Mouse (Mus musculus): ENCODE results near the gene Telo2. TPM values are rescaled to one million over a fixed set of nuclear protein-coding genes. Genes with fewer than 3 reads are reported as not detected.

Gene Telo2
- polyA plus RNA-seq (2015; fragmentation: Nextera tagmentation; extraction: Ambion mirVana): 17.5 and 20.7 TPM in 2 replicates

DNA sequence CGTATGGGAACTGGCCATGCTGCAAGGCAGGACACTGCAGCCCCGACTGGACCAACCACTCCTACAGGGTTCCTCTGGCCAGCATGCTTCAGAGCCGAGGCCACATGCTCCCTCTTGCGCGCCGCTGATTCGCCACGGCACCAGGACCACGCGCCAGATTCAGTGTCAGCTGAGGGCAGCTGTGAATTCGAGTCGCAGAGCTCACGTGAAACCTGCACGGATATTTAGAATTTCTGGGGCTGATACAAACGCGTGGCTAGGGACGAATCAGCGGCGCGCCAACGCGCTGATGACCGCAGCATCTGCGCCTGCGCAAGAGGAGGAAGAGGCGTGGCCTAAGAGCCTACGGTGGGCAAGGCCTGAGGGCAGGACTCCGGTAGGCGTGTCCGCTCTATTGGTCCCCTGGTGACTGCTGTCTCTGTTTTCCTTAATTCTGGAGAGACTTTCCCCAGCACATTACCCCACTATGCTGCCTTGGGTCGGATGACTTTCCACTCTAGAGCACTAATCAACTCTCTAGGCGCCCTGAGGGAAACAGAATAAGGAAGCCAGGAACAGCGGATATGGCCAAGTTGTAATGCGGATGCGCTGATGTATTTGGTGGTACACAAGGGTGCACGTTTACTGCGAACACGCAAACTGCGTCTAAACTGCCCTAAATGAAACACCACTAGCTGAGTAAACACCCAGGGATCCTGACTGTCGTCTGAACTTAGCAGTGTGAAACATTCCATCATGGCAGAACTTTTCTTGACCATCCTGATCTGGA lies at the start of gene Telo2:
TSS of gene Telo2 (minus strand) at position 304 of the 769 bp plus-strand sequence.

DNA sequence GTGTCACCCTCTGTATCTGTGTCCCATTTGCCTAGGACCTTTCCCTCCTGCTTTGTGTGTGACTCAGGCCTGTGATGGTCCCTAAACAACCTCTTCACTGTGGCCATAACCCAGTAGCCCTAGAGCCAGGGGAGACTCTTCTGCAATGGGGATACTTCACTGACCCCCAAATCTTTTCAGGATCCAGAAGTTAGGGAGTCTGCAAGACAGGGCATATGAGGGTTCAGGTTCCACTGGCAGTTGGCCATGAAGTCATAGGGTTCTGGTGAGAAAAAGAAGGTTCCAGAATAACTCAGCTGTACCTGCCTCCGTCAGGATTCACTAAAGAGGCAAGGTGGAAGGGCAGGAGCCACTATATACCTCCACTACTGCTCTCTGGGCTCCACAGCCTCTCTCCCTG lies 46.4 kb upstream of the Telo2 start, which contains the start of gene Ccdc154:
TSS of gene Ccdc154 (plus strand) at position 301 of the 400 bp plus-strand sequence.

DNA sequence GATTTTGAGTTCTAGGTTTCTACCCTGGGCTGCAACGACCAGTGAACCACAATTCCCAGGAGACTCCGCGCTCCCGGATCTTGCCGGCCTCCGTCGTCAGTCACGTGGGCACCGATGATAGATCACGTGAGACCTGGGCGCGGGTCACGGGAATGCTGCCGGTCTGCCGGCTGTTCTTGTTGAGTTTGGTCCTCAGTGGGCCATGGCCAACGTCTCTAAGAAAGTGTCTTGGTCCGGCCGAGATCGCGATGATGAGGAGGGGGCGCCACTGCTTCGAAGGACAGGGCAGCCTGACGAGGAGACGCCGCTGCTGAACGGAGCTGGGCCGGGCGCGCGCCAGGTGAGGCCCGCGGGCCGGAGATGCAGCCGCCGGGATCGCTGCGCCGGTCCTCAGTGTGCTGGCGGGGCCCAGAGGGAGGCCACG lies 17.5 kb upstream of the Telo2 start, which contains the start of gene Clcn7:
TSS of gene Clcn7 (plus strand) at position 117 of the 424 bp plus-strand sequence.

DNA sequence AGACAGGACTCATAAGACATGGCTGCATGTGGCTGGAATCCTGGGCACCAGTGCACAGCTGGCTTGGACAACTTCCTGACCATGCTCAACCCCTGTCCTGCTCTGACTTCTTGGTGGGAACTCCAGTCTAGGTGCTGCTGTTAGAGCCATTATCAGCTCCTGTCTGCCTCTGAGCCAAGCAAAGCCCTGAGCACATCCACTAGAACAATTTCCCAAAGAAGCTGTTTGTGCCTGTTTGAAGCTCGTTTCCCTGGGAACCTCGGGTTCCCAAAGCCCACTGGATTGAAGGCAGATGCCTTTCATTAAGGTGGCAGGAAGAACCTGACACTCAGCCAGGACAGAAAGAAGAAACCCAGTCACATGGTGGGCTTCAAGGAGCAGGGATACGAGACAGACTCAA lies 4.6 kb upstream of the Telo2 start, which contains the start of gene Ptx4:
TSS of gene Ptx4 (plus strand) at position 355 of the 400 bp plus-strand sequence.

DNA sequence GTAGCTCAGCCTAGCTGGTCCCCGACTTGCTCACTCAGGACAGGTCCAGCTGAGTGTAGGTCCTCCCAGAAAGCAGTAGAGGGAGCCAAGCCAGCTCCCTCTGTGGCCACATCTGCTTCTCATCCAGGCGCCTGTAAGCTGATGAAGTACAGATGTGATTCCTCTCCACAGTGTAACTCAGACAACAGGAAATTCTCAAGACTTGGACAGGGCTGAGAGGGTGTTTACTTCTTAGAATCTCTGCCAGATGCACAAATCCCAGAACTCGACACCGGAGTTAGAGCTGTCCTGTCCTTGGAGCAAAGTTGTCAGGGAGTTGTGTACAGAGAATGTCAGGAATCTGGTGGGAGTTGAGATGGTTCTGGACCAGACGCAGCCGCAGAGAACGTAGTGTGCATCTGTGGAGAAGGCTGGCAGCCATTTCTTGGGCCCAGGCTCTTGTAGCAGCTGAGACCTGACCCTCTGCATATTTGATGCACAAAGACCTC lies 32.3 kb downstream of the Telo2 start, which contains the start of gene Tmem204:
TSS of gene Tmem204 (minus strand) at position 148 of the 488 bp plus-strand sequence.

Other genes starting within 250 kb of the Telo2 start
- 0.07 TPM in 1 of 2 replicates, not detected in the other for gene Igfals, start 250.0 kb downstream of the Telo2 start, polyA plus RNA-seq (2015; fragmentation: Nextera tagmentation; extraction: Ambion mirVana)
- 31.8 and 37.9 TPM in 2 replicates for gene Nubp2, start 229.6 kb downstream of the Telo2 start, polyA plus RNA-seq (2015; fragmentation: Nextera tagmentation; extraction: Ambion mirVana)
- gene Spsb3, start 229.3 kb downstream of the Telo2 start, polyA plus RNA-seq (2015; fragmentation: Nextera tagmentation; extraction: Ambion mirVana): 27.7 and 30.1 TPM in 2 replicates
- 18.3 and 18.8 TPM in 2 replicates for gene Eme2, start 220.9 kb downstream of the Telo2 start, polyA plus RNA-seq (2015; fragmentation: Nextera tagmentation; extraction: Ambion mirVana)
- gene Mrps34, start 220.9 kb downstream of the Telo2 start, polyA plus RNA-seq (2015; fragmentation: Nextera tagmentation; extraction: Ambion mirVana): 83.6 and 88.7 TPM in 2 replicates
- 35.4 and 36.2 TPM in 2 replicates for gene Nme3, start 219.5 kb downstream of the Telo2 start, polyA plus RNA-seq (2015; fragmentation: Nextera tagmentation; extraction: Ambion mirVana)
- 12.1 and 13.1 TPM in 2 replicates for gene Mapk8ip3, start 179.0 kb downstream of the Telo2 start, polyA plus RNA-seq (2015; fragmentation: Nextera tagmentation; extraction: Ambion mirVana)
- gene Jpt2, start 155.3 kb downstream of the Telo2 start, polyA plus RNA-seq (2015; fragmentation: Nextera tagmentation; extraction: Ambion mirVana): 51.5 and 66.2 TPM in 2 replicates
- 2.8 and 3.1 TPM in 2 replicates for gene Cramp1l, start 100.2 kb downstream of the Telo2 start, polyA plus RNA-seq (2015; fragmentation: Nextera tagmentation; extraction: Ambion mirVana)
- gene Ift140, start 99.9 kb downstream of the Telo2 start, polyA plus RNA-seq (2015; fragmentation: Nextera tagmentation; extraction: Ambion mirVana): 5.4 and 6.0 TPM in 2 replicates
- gene Tmem204, start 32.4 kb downstream of the Telo2 start, polyA plus RNA-seq (2015; fragmentation: Nextera tagmentation; extraction: Ambion mirVana): 21.2 and 24.3 TPM in 2 replicates
- not detected in 2 replicates for gene Ptx4, start 4.8 kb upstream of the Telo2 start, polyA plus RNA-seq (2015; fragmentation: Nextera tagmentation; extraction: Ambion mirVana)
- 15.0 and 15.7 TPM in 2 replicates for gene Clcn7, start 17.4 kb upstream of the Telo2 start, polyA plus RNA-seq (2015; fragmentation: Nextera tagmentation; extraction: Ambion mirVana)
- 0.16 TPM in 1 of 2 replicates, not detected in the other for gene Ccdc154, start 46.5 kb upstream of the Telo2 start, polyA plus RNA-seq (2015; fragmentation: Nextera tagmentation; extraction: Ambion mirVana)
- not detected in 2 replicates for gene Gm38655, start 59.5 kb upstream of the Telo2 start, polyA plus RNA-seq (2015; fragmentation: Nextera tagmentation; extraction: Ambion mirVana)
- 20.4 and 21.7 TPM in 2 replicates for gene BC003965, start 68.6 kb upstream of the Telo2 start, polyA plus RNA-seq (2015; fragmentation: Nextera tagmentation; extraction: Ambion mirVana)
- 3.7 and 3.9 TPM in 2 replicates for gene Unkl, start 72.4 kb upstream of the Telo2 start, polyA plus RNA-seq (2015; fragmentation: Nextera tagmentation; extraction: Ambion mirVana)
- 24.6 and 31.8 TPM in 2 replicates for gene Gnptg, start 124.2 kb upstream of the Telo2 start, polyA plus RNA-seq (2015; fragmentation: Nextera tagmentation; extraction: Ambion mirVana)
- 34.5 and 36.9 TPM in 2 replicates for gene Tsr3, start 124.2 kb upstream of the Telo2 start, polyA plus RNA-seq (2015; fragmentation: Nextera tagmentation; extraction: Ambion mirVana)
- 1.2 and 2.0 TPM in 2 replicates for gene Baiap3, start 140.4 kb upstream of the Telo2 start, polyA plus RNA-seq (2015; fragmentation: Nextera tagmentation; extraction: Ambion mirVana)
- gene Ube2i, start 158.7 kb upstream of the Telo2 start, polyA plus RNA-seq (2015; fragmentation: Nextera tagmentation; extraction: Ambion mirVana): 275 and 315 TPM in 2 replicates
- gene Prss34, start 182.4 kb upstream of the Telo2 start, polyA plus RNA-seq (2015; fragmentation: Nextera tagmentation; extraction: Ambion mirVana): 0.82 and 1.6 TPM in 2 replicates
- not detected in 2 replicates for gene Prss28, start 192.7 kb upstream of the Telo2 start, polyA plus RNA-seq (2015; fragmentation: Nextera tagmentation; extraction: Ambion mirVana)
- gene Prss29, start 202.7 kb upstream of the Telo2 start, polyA plus RNA-seq (2015; fragmentation: Nextera tagmentation; extraction: Ambion mirVana): not detected in 2 replicates
- 2.4 and 10.9 TPM in 2 replicates for gene Tpsab1, start 229.6 kb upstream of the Telo2 start, polyA plus RNA-seq (2015; fragmentation: Nextera tagmentation; extraction: Ambion mirVana)

Data from urinary bladder, postnatal 0 days (tissue).